Mouse (Mus musculus) gastrocnemius, postnatal 4 days (tissue): ENCODE measurements around the gene Cnot8. TPM values are rescaled to one million over a fixed set of nuclear protein-coding genes. Genes with fewer than 3 reads are reported as not detected.
A peak's percentile ranks its signal among the peaks of the same experiment; 100 is the strongest.

ENCODE experiments used
- DNase-seq, 2 experiments: peaks; one replicate each; pipeline ENCODE4 v3.0.0; 2021 to 2022; ENCODE audit warnings: low spot score in 2 of 2, mixed read lengths in 2 of 2
- total RNA-seq, 2 experiments: library from RNA; stranded (reverse); gene quantifications; 2 replicates each; pipeline ENCODE4 v1.2.3; 2021

The Cnot8 gene
- total RNA-seq, 2 experiments from 2014 or later, result 47.5 to 48.9 TPM

GRCm38 (mm10) chr11:58102581-58103343 is 1.2 kb upstream of the Cnot8 start:
- no peak for DNase-seq

- DNase-seq, result peak in 1 of 2 experiments; percentile 26
Measured at GRCm38 (mm10) chr11:58103344-58103653, 654 bp upstream of the Cnot8 start.

- DNase-seq, result no peak
Measured at GRCm38 (mm10) chr11:58104351-58104791, 418 bp downstream of the Cnot8 start.

- no peak for DNase-seq
Measured at GRCm38 (mm10) chr11:58107009-58107408, 3.1 kb downstream of the Cnot8 start.

- DNase-seq, result no peak
Measured at GRCm38 (mm10) chr11:58107664-58108337, 3.8 kb downstream of the Cnot8 start.

GRCm38 (mm10) chr11:58116560-58116959 is 12.6 kb downstream of the Cnot8 start:
- no peak for DNase-seq

- DNase-seq, result no peak
Measured at GRCm38 (mm10) chr11:58117044-58117652, 13.2 kb downstream of the Cnot8 start.

- DNase-seq, result no peak
Measured at GRCm38 (mm10) chr11:58120655-58121054, 16.7 kb downstream of the Cnot8 start.

GRCm38 (mm10) chr11:58121351-58121750 is 17.4 kb downstream of the Cnot8 start:
- DNase-seq, result no peak

- no peak for DNase-seq
Measured at GRCm38 (mm10) chr11:58123711-58124110, 19.8 kb downstream of the Cnot8 start.

GRCm38 (mm10) chr11:58125021-58125420 is 21.1 kb downstream of the Cnot8 start:
- no peak for DNase-seq

- DNase-seq, result peak in 1 of 2 experiments; percentile 53
Measured at GRCm38 (mm10) chr11:58126397-58127160, 22.6 kb downstream of the Cnot8 start.

- no peak for DNase-seq
Measured at GRCm38 (mm10) chr11:58127544-58127943, 23.6 kb downstream of the Cnot8 start.

- DNase-seq, result no peak
Measured at GRCm38 (mm10) chr11:58129302-58129843, 25.4 kb downstream of the Cnot8 start.

- DNase-seq, result no peak
Measured at GRCm38 (mm10) chr11:58132026-58132425, 28.1 kb downstream of the Cnot8 start.

GRCm38 (mm10) chr11:58134869-58135268 is 30.9 kb downstream of the Cnot8 start:
- DNase-seq, result no peak

- no peak for DNase-seq
Measured at GRCm38 (mm10) chr11:58135296-58135695, 31.3 kb downstream of the Cnot8 start.

- no peak for DNase-seq
Measured at GRCm38 (mm10) chr11:58136677-58137076, 32.7 kb downstream of the Cnot8 start.

- no peak for DNase-seq
Measured at GRCm38 (mm10) chr11:58138821-58139220, 34.9 kb downstream of the Cnot8 start.

GRCm38 (mm10) chr11:58139466-58139865 is 35.5 kb downstream of the Cnot8 start:
- DNase-seq, result no peak
